Mouse (Mus musculus) C2C12 (cell line): Measurements from ENCODE around the gene Myo7a. TPM values are rescaled to one million over a fixed set of nuclear protein-coding genes. Genes with fewer than 3 reads are reported as not detected.
A peak's percentile ranks its signal among the peaks of the same experiment; 100 is the strongest.

Experiments used
- H3K27me3 ChIP-seq: one replicate; pipeline ENCODE4 v1.6.1; 2011; ENCODE audit not compliant: control insufficient read depth, insufficient read depth, insufficient read length
- H3K36me3 ChIP-seq: one replicate; pipeline ENCODE4 v1.6.1; 2011; ENCODE audit not compliant: control insufficient read depth, insufficient read depth
- H3K4me3 ChIP-seq: one replicate; pipeline ENCODE4 v1.5.1; 2011; ENCODE audit warnings: mild to moderate bottlenecking, control low read depth; ENCODE audit not compliant: poor library complexity, insufficient read depth, severe bottlenecking
- H3K79me2 ChIP-seq: one replicate; pipeline ENCODE4 v1.6.1; 2011; ENCODE audit not compliant: control insufficient read depth, insufficient read depth
- H3K79me3 ChIP-seq: one replicate; pipeline ENCODE4 v1.6.1; 2011; ENCODE audit warnings: low read depth, control low read depth
- H3ac ChIP-seq: one replicate; pipeline ENCODE3; 2011; ENCODE audit warnings: low read depth; ENCODE audit not compliant: control insufficient read depth, insufficient read length
- CEBPB ChIP-seq: IDR thresholded peaks from one replicate; pipeline ENCODE4 v1.6.1; 2011; ENCODE audit warnings: low read depth, mild to moderate bottlenecking, control low read depth, moderate library complexity
- CTCF ChIP-seq: IDR thresholded peaks from one replicate; pipeline ENCODE4 v1.5.1; 2011; ENCODE audit not compliant: control insufficient read depth, insufficient read depth, insufficient read length
- FOSL1 ChIP-seq: IDR thresholded peaks from one replicate; pipeline ENCODE4 v1.8.0; 2011; ENCODE audit warnings: mild to moderate bottlenecking, low read length; ENCODE audit not compliant: poor library complexity, insufficient read depth, severe bottlenecking
- MAX ChIP-seq: IDR thresholded peaks from one replicate; pipeline ENCODE4 v1.6.1; 2011; ENCODE audit warnings: mild to moderate bottlenecking, control low read depth
- MYOD1 ChIP-seq: IDR thresholded peaks from one replicate; pipeline ENCODE4 v1.6.1; 2011; ENCODE audit warnings: low read depth; ENCODE audit not compliant: control insufficient read depth, insufficient read length
- MYOG ChIP-seq: IDR thresholded peaks from one replicate; pipeline ENCODE4 v1.6.1; 2011; ENCODE audit not compliant: control insufficient read depth, insufficient read length; ENCODE audit errors: extremely low read depth
- USF1 ChIP-seq: IDR thresholded peaks from one replicate; pipeline ENCODE4 v1.6.1; 2011; ENCODE audit warnings: low read depth, mild to moderate bottlenecking, control low read depth, moderate library complexity
- polyA plus RNA-seq: library from polyadenylated mRNA; unstranded; fragments of >200 nt; fragmentation: generic; extraction: Trizol; gene quantifications from one replicate; pipeline ENCODE4 v1.2.1, GENCODE M21; 2012; ENCODE audit warnings: missing spikeins

The Myo7a gene
- polyA plus RNA-seq, 1 experiment: 0.06 TPM

GRCm38 (mm10) chr7:98160041-98160740 is 40.9 kb upstream of the Myo7a start:
- Histone ChIP-seq H3K79me2 (no peaks in the 10 kb centered on the region), H3K36me3 (no peaks in the 10 kb centered on the region), H3K27me3 (no peaks in the 10 kb centered on the region), H3ac (no peak overlapping the region), H3K79me3 (no peaks in the 10 kb centered on the region), H3K4me3 (no peak overlapping the region)
- TF ChIP-seq MYOD1: peak; percentile 15
- TF ChIP-seq CTCF: no peak

- no peak overlapping the region for H3K4me3 ChIP-seq
- no peak for TF ChIP-seq MYOG
- no peak for TF ChIP-seq USF1
- no peak for TF ChIP-seq FOSL1
- no peak for TF ChIP-seq MAX
- TF ChIP-seq CEBPB: no peak
- TF ChIP-seq CTCF: no peak
- no peak for TF ChIP-seq MYOD1
- no peaks in the 10 kb centered on the region for H3K79me2 ChIP-seq
Measured at GRCm38 (mm10) chr7:98158481-98158880, 39.2 kb upstream of the Myo7a start.

GRCm38 (mm10) chr7:98157636-98158332 is 38.5 kb upstream of the Myo7a start:
- no peaks in the 10 kb centered on the region for H3K79me3 ChIP-seq
- H3K4me3 ChIP-seq: no peak overlapping the region
- H3ac ChIP-seq: no peak overlapping the region
- no peak for TF ChIP-seq MAX
- no peak for TF ChIP-seq CEBPB
- no peak for TF ChIP-seq USF1
- TF ChIP-seq MYOG: no peak
- no peak for TF ChIP-seq CTCF
- no peak for TF ChIP-seq MYOD1
- no peak for TF ChIP-seq FOSL1
- H3K79me2 ChIP-seq: no peaks in the 10 kb centered on the region
- no peaks in the 10 kb centered on the region for H3K36me3 ChIP-seq
- H3K27me3 ChIP-seq: no peaks in the 10 kb centered on the region

More at GRCm38 (mm10) chr7:98158481-98158880, 39.2 kb upstream of the Myo7a start:
- H3K27me3 ChIP-seq: no peaks in the 10 kb centered on the region
- H3K79me3 ChIP-seq: no peaks in the 10 kb centered on the region
- no peak overlapping the region for H3ac ChIP-seq
- no peaks in the 10 kb centered on the region for H3K36me3 ChIP-seq

GRCm38 (mm10) chr7:98156280-98156665 is 36.9 kb upstream of the Myo7a start:
- H3K4me3 ChIP-seq: no peak overlapping the region
- TF ChIP-seq CTCF (no peak), MYOD1 (no peak), MYOG (no peak), CEBPB (no peak), USF1 (no peak), FOSL1 (no peak), MAX (no peak)
- no peaks in the 10 kb centered on the region for H3K27me3 ChIP-seq
- no peaks in the 10 kb centered on the region for H3K79me3 ChIP-seq
- no peaks in the 10 kb centered on the region for H3K79me2 ChIP-seq
- H3ac ChIP-seq: no peak overlapping the region
- H3K36me3 ChIP-seq: no peaks in the 10 kb centered on the region

GRCm38 (mm10) chr7:98155546-98156279 is 36.4 kb upstream of the Myo7a start:
- no peak overlapping the region for H3ac ChIP-seq
- no peak for TF ChIP-seq CEBPB
- peak; percentile 43 for TF ChIP-seq CTCF
- no peaks in the 10 kb centered on the region for H3K79me3 ChIP-seq
- no peaks in the 10 kb centered on the region for H3K36me3 ChIP-seq
- no peaks in the 10 kb centered on the region for H3K79me2 ChIP-seq
- H3K4me3 ChIP-seq: no peak overlapping the region
- H3K27me3 ChIP-seq: no peaks in the 10 kb centered on the region

GRCm38 (mm10) chr7:98153892-98154291 is 34.6 kb upstream of the Myo7a start:
- Histone ChIP-seq H3K79me3 (no peaks in the 10 kb centered on the region), H3K36me3 (no peaks in the 10 kb centered on the region), H3K4me3 (no peak overlapping the region), H3ac (no peak overlapping the region), H3K27me3 (no peaks in the 10 kb centered on the region), H3K79me2 (no peaks in the 10 kb centered on the region)
- no peak for TF ChIP-seq USF1
- TF ChIP-seq CTCF: no peak
- no peak for TF ChIP-seq MAX
- TF ChIP-seq MYOD1: no peak
- TF ChIP-seq FOSL1: no peak
- no peak for TF ChIP-seq MYOG
- TF ChIP-seq CEBPB: no peak
